Mouse (Mus musculus) telencephalon, adult 2 months (tissue): ENCODE results near the gene Mrto4.
"Not testable (repeated sequence)": the region's sequence is repeated elsewhere in the genome, so short reads cannot be mapped to it uniquely, and the experiment has no call there.

Experiments
- DNase-seq: peaks from one replicate; pipeline ENCODE4 v3.0.0-alpha.2; 2011; ENCODE audit warnings: low read depth, low spot score

Mrto4 gene

GRCm38 (mm10) chr4:139351931-139352711, at the start of gene Mrto4, which contains the start of the genes Emc1 and Ubr4:
Mrto4 (minus strand) TSS chr4:139352576.
Emc1 (plus strand) TSS chr4:139352587.
Ubr4 (plus strand) TSS chr4:139352609.
- DNase-seq = peak; percentile 73

GRCm38 (mm10) chr4:139400487-139400886, 48.1 kb upstream of the Mrto4 start:
- DNase-seq = no peak

- DNase-seq = no peak
These were observed 43.1 kb upstream of the Mrto4 start for GRCm38 (mm10) chr4:139395431-139395830.

- DNase-seq = no peak
These were observed 37.2 kb upstream of the Mrto4 start for GRCm38 (mm10) chr4:139389557-139389956.

DNA sequence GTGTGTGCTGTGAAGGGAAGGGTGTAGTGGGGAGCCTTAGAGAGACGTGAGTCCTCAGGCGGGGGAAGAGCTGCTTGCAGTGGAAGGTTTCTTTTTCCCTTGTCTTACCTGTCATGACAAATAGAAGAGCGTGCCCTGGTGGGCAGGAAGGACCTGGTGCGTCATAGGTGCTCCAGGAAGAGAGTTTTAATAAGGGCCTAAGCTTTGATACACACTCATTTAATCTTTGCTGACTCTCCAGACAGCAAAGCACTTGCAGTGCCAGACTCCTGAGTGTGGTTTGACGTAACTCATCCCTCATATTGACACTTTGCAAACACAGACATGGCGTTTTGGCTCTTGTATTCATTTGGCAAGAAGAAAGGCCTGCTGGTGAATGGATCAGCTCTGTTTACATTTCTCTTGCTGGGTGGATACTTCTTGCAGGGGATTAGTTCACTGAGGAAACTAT, 34.5 kb upstream of the Mrto4 start:
- DNase-seq = peak; percentile 10

GRCm38 (mm10) chr4:139385841-139386240, 33.5 kb upstream of the Mrto4 start:
- DNase-seq = not testable (repeated sequence)

DNA sequence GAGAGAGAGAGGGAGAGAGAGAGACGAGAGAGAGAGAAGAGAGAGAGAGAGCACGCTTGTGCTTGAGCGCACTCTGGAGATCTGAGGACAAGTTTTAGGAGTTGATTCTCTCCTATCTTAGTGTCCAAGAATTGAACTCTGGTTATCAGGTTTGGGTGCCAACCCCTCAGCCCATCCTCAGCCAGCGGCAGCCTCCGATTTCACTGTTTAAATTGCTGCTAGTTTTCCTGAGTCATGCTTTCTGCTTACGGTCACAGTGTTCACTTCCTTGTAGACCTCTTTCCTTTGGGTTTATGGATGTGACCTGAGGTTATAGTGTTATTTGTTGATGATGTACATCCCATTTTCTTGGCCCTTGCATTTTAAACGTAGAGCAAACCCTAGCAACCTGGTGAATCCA, 29.9 kb upstream of the Mrto4 start:
- DNase-seq = no peak

DNA sequence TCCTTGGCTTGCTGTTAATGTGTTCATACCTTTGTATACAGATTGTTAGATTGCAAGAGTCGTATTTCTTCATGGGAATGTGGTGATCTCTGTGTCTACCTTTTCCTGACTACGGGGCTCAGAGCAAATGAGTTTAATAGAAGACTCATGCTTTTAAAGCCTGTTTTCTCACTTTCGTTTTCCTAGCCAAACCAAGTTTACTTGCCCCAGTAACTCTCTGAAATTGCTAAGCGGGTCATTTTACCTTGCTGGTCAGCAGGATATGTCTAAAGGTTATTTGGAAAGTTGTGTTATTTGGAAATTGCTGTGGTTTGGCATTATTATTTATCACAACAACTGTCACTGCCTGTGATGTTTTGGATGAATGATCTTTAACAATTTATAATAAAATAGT, 29.1 kb upstream of the Mrto4 start:
- no peak for DNase-seq

DNA sequence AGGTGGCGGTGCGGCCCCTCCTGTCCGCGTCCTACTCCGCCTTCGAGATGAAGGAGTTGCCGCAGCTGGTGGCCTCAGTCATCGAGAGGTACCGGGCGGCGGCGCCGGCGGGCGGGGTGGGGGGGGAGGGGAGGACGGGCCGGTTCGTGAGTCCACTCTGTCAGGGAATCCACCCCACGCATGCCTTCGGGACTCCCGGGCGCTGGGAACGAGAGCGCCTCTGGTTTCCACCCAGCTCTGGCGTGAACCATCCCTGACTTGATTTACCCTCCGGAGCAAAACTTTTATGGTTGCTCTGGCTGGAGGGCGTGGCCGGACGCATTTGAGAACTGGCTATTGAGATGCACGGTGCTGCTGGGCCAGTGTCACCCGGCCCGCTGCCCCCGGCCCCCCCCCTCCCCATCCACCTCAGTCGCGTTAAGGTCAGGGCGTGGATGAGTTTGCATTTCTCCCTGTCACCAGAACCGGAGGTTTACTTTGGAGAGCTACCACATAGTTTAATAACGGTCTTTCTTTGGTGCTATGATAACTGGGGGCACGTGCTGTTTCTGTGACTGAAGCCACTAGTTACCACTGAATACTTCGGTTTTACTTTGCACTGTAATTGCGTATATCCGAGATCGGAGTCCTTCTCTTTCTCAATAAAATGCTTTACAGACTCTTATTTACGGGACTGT, 28.5 kb upstream of the Mrto4 start:
- no peak for DNase-seq

GRCm38 (mm10) chr4:139380207-139380748, 27.9 kb upstream of the Mrto4 start:
- peak; percentile 98 for DNase-seq

GRCm38 (mm10) chr4:139379719-139380118, 27.3 kb upstream of the Mrto4 start:
- no peak for DNase-seq

DNA sequence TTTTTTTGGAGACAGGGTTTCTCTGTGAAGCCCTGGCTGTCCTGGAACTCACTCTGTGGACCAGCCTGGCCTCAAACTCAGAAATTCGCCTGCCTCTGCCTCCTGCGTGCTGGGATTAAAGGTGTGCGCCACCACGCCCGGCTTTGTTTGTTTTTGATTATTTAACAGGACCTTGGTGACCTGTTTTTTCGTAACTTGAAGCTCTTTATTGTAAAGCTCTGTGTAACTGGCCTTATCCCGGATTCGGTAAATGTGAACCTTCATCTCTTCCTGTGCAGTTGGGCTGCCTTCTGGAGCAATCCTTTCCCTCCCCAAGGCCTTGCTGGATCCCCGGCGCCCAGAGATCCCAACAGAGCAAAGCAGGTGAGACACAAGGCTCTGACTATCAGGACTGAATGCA, 21.2 kb upstream of the Mrto4 start:
- no peak for DNase-seq

DNA sequence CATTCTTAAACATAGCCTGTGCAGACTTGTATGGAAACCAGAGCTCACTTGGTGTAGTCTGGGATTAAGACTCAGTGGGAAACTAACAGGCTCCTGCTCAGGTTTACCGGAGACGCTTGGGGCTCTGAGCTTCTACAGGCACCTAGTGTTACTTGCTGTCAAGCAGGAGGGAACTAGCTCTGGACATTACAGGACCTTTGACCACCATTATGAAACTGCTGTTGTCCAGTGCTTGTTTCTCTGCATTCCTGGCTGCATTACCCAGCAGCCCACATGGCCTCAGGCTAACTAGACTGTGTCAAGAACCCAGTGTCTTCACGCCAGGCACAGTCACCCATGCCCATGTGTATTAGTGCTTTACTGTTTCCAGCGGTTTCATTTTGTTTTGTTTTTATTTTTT, 20.8 kb upstream of the Mrto4 start:
- no peak for DNase-seq

- no peak for DNase-seq
These were observed 15.7 kb upstream of the Mrto4 start for GRCm38 (mm10) chr4:139368038-139368437.

DNA sequence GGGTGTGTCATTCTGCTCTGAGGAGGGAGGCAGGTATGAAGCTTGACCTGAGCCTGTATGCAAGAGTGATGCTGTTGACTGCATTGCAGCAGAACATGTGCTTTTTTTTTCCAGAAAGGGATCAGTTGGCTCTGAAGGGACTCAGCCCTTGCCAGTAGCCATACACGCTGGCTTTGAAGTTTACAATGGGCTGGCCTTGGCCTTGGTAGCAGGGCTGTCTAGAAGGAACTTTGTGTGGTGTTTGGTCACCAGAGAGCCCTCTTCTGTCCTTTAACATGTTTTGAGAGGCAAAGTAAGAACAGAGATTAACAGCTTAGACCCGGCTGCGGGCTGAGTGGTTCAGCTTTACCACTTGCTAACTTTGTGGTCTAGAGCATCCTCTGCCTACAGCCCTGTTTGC, 15.0 kb upstream of the Mrto4 start:
- no peak for DNase-seq

DNA sequence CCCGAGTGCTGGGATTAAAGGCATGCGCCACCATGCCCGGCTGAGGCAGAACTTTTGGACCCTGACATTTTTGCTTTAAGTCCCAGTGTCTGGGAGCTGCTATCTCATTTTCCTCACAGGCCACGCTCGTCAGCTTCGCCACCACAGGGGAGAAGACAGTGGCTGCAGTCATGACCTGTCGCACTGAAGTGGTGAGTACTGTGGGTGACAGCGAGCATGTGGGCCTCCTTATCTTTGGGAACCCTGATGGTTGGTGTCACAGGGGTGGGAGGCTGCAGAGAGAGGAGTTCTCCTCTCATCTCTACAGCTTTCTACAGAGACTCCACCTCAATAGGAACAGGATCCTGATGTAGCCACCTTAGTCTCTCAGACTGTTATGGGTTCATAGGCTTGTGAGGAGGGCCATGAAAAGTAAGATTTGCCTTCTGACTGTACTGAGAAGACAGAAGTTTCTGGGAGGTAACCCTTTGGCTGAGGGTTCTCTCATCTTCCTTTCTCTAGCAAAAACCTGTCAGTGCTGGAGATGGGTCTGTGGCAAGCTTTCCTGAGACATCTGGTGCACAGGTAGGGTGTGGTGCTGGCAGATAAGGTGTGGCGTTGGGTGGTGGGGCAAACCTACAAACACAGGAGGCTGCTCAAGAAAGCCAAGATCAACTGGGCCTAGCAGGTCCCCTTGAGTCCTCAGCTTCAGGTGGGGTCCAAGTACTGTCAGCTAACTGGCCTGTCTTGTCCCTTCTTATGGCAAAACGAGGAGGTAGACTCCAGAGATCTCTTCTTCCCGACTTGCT, 8.6 kb upstream of the Mrto4 start:
- DNase-seq = no peak

DNA sequence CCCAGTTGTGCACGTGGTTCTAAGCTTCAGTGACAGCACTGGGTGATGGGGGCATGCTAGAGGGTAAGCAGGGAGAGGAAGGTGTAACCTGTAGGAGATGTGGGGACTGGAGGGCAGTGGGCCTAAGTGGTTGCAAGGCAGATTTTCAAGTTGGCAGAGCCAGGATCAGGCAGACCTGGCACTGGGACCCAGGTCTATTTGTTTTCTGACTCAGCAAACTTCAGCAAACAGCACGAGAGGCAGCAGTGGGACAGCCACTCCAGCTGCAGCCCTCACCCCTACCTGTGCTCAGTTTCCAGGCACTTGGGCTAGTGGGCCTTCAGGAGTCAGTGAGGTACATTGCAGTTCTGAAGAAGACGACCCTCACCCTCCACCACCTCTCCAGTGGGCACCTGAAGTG, 4.8 kb upstream of the Mrto4 start:
- no peak for DNase-seq

DNA sequence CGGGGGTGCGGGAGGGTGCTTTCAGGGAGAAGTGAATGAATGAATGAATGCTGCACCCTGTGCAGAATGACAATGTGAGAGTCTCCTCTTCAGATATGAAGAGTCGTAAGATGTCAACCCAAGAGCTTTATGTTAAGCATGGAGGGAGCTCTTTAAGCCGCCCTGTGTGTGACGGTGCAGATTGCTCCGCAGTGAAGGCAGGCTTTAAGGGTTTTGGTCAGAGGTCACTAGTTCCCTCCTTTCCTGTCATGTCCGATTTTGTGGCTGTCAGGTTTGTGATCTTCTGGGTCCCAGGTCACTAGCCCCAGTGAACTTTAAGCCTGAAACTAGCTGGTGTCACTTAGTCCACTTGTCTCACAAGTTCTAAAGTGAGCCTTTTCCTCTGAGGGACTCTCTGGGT, 456 bp upstream of the Mrto4 start:
- no peak for DNase-seq

DNA sequence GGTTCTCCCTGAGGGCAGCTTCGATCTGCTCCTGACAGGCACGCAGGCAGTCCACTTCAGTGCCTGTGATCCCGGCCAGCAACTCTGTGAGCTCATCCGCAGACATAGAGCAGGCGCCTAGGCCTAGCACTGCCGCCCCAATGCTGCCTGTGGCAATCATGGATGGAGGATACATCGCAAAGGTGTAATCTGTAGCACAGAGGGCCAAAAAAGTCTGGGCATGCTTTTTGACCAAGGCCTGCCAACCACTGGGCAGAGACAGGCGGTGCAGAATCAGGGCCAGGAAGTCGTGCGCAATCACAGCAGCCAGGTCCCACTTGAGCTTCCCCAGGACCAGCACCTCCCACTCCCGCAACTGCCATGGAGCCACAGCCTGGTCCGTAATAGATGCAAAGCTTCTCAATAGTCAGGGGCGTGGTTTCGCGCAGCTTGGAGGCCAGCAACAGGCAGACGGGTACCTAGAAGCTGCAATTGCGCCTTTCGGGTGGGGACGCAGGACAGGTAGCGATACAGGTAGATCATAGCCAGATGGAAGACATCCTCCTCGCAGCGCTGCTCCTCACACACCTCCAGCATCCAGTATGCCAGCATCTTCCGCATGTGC, 6.9 kb downstream of the Mrto4 start:
- DNase-seq = no peak

DNA sequence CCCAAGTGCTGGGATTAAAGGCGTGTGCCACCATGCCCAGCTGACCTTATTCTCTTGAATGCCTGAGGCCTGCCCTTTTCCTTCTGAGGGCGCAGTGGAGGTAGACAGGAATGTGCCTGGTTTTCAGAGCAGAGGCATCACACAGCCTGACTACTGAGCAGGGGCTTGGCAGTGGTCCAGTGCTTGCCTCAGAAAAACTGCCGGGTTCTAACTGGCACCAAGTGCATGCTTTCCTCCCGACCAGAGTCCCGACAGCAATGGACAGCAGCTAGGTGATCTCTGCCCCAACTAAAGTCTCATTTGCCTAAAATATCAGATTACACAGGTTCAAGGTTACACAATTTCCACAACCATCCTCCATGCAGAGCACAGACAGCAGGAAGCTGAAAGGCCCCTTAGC, 8.7 kb downstream of the Mrto4 start:
- DNase-seq = no peak

DNA sequence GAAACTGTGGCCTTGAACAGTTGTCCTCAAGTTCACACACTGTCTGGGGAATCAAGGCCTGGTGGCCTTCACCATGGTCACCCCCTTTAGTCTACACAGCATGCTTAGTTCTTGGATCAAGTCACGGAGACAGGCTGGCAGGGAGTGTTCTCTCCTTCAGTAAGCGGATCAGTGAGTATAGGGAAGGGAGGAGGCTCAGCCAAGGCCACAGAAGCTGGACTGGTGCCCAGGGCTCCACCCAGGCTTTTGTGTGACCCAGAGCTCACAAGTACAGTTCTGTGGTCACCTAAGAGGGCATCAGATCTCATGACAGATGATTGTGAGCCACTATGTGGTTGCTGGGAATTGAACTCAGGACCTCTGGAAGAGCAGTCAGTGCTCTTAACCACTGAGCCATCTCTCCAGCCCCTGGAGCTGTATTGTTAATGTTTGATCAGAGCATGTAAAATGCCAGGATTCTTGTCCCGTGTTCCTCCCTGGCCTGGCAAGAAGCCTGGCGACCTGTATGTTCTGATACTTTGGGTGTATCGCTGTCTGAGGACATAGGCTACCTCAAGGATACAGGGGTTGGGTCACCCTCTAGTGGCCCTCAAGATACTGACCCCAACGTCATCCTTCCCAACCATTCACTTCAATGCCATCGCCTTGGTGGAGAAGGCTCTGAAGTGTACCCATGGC, 10.7 kb downstream of the Mrto4 start:
- no peak for DNase-seq
